Mouse (Mus musculus): ENCODE data around the gene Otud7a. TPM values are rescaled to one million over a fixed set of nuclear protein-coding genes. Genes with fewer than 3 reads are reported as not detected.
A peak's percentile ranks its signal among the peaks of the same experiment; 100 is the strongest.
"Not testable (repeated sequence)": the region's sequence is repeated elsewhere in the genome, so short reads cannot be mapped to it uniquely, and the experiment has no call there.

Gene Otud7a
- total RNA-seq, 1 experiment from 2014 or later = not detected

GRCm38 (mm10) chr7:63662757-63663156 lies 218.2 kb downstream of the Otud7a start:
- no peak for ATAC-seq (replicated peaks in 1 of 2; ENCODE audit: insufficient read depth in 1 of 2, low FRiP score in 2 of 2, low TSS enrichment in 1 of 2, low read depth in 1 of 2, poor library complexity in 2 of 2, severe bottlenecking in 2 of 2)

GRCm38 (mm10) chr7:63665496-63665895 lies 220.9 kb downstream of the Otud7a start:
- no peak for ATAC-seq (replicated peaks in 1 of 2; ENCODE audit: insufficient read depth in 1 of 2, low FRiP score in 2 of 2, low TSS enrichment in 1 of 2, low read depth in 1 of 2, poor library complexity in 2 of 2, severe bottlenecking in 2 of 2)

DNA sequence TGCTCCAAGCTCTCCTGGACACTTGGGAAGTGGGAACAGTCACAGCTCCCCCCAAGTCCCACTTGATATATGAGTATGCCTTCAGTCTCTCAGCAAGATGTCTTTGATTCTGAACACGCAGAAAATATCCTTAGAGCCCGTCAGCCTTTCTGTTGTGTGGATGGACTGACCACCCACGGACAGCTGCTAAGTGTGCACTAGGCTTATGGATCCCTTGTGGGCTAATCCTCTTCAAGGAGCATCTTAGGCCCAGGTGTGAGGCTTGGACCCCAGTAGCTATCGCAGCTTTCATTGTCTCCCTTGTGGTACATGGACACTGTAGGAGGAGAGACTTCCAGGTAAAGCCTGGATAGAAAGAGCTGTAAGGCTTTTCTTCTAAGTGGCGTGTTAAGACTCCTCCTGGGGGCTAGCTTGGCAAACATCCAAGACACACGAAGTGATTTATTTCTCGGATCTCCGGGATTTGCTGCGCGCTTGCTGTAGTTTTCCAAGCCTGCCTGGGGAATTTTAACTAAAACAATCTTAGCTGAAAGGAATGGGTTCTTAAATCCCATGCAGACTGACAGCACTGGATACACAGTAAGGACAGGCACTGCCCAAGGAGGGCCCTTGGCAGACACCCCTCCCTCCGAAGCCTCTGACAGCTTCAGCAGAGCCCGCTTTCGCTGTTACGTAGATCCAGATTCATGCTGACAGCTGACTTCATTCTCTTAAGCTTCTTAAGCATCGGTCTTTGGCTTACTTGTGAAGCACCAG lies 223.6 kb downstream of the Otud7a start:
- ATAC-seq (replicated peaks in 1 of 2; ENCODE audit: insufficient read depth in 1 of 2, low FRiP score in 2 of 2, low TSS enrichment in 1 of 2, low read depth in 1 of 2, poor library complexity in 2 of 2, severe bottlenecking in 2 of 2) = no peak

GRCm38 (mm10) chr7:63668951-63669350 lies 224.4 kb downstream of the Otud7a start:
- ATAC-seq (replicated peaks in 1 of 2; ENCODE audit: insufficient read depth in 1 of 2, low FRiP score in 2 of 2, low TSS enrichment in 1 of 2, low read depth in 1 of 2, poor library complexity in 2 of 2, severe bottlenecking in 2 of 2) = no peak

DNA sequence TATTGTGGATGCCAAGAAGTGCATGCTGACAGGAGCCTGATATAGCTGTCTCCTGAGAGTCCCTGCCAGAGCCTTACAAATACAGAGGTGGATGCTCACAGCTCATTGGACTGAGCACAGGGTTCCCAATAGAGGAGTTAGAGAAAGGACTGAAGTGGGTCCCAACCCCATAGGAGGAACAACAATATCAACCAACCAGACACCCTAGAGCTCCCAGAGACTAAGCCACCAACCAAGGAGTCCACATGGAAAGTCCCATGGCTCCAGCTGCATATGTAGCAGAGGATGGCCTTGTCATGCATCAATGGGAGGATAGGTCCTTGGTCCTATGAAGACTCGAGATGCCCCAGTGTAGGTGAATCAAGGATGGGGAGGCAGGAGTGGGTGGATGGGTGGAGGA lies 226.4 kb downstream of the Otud7a start:
- not testable (repeated sequence) for ATAC-seq (replicated peaks in 1 of 2; ENCODE audit: insufficient read depth in 1 of 2, low FRiP score in 2 of 2, low TSS enrichment in 1 of 2, low read depth in 1 of 2, poor library complexity in 2 of 2, severe bottlenecking in 2 of 2)

DNA sequence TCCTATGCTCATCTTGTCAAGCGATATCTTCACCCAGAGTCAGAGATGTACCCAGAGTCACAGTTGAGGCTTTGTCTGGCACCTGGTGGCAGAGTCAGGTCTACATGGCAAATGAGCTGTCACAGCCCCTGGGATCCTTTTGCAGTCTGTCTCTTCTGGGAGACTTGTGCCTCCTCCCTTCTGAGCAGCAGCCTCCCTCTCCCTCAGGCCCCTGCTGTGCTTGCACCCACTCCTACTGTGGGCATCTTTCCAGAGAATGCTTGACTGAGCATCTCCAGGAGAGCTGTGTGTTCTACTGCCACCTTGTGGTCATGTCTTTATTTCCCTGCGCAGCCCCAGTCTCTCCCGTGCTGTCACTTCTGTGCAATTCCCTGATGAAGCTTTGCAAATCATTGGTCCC lies 227.4 kb downstream of the Otud7a start:
- peak; percentile 84 to 91 for ATAC-seq (replicated peaks in 1 of 2; ENCODE audit: insufficient read depth in 1 of 2, low FRiP score in 2 of 2, low TSS enrichment in 1 of 2, low read depth in 1 of 2, poor library complexity in 2 of 2, severe bottlenecking in 2 of 2)

- no peak for ATAC-seq (replicated peaks in 1 of 2; ENCODE audit: insufficient read depth in 1 of 2, low FRiP score in 2 of 2, low TSS enrichment in 1 of 2, low read depth in 1 of 2, poor library complexity in 2 of 2, severe bottlenecking in 2 of 2)
These were observed 232.1 kb downstream of the Otud7a start for GRCm38 (mm10) chr7:63676631-63677030.

DNA sequence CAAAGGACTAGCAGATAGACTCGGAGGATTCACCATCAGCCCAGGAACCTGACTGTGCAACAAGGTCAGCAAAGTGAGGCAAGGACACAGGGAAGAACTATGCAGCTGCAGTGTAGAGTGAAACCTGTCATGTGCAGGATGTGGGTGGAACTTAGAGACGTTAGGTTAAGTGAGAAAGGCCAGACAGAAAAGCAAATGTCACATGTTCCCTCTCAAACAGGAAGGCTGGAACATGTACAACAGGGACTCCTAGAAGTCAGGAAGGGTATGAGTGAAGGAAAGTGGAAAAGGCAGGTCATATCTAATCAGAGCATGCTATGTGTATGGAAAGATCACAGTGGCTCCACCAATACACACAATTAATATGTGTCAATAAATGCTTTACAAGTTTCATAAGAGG lies 232.6 kb downstream of the Otud7a start:
- ATAC-seq (replicated peaks in 1 of 2; ENCODE audit: insufficient read depth in 1 of 2, low FRiP score in 2 of 2, low TSS enrichment in 1 of 2, low read depth in 1 of 2, poor library complexity in 2 of 2, severe bottlenecking in 2 of 2) = no peak

DNA sequence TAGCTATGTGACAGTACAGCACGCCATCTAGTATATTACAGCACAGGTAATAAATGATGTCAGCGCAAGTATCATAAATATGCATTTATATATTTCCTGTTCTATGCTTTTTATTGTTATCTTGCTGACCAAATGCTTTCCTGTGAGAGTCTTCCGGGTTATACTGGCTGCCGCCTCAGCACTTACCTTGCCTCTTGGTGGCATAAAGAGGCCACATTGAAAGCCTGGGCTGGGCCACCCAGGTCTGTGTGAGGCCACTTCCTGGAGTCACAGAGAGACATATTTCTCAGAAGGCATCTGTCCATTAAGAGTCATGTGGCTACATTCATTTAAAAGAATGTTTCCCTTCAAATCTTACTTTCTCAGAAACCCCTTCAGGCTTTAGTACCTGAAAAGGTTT lies 242.5 kb downstream of the Otud7a start:
- ATAC-seq (replicated peaks in 1 of 2; ENCODE audit: insufficient read depth in 1 of 2, low FRiP score in 2 of 2, low TSS enrichment in 1 of 2, low read depth in 1 of 2, poor library complexity in 2 of 2, severe bottlenecking in 2 of 2) = no peak

- no peak for ATAC-seq (replicated peaks in 1 of 2; ENCODE audit: insufficient read depth in 1 of 2, low FRiP score in 2 of 2, low TSS enrichment in 1 of 2, low read depth in 1 of 2, poor library complexity in 2 of 2, severe bottlenecking in 2 of 2)
These were observed 253.4 kb downstream of the Otud7a start for GRCm38 (mm10) chr7:63697921-63698320.

- no peak for ATAC-seq (replicated peaks in 1 of 2; ENCODE audit: insufficient read depth in 1 of 2, low FRiP score in 2 of 2, low TSS enrichment in 1 of 2, low read depth in 1 of 2, poor library complexity in 2 of 2, severe bottlenecking in 2 of 2)
These were observed 273.4 kb downstream of the Otud7a start for GRCm38 (mm10) chr7:63717903-63718302.

GRCm38 (mm10) chr7:63719183-63719944 lies 274.8 kb downstream of the Otud7a start:
- no peak for ATAC-seq (replicated peaks in 1 of 2; ENCODE audit: insufficient read depth in 1 of 2, low FRiP score in 2 of 2, low TSS enrichment in 1 of 2, low read depth in 1 of 2, poor library complexity in 2 of 2, severe bottlenecking in 2 of 2)

GRCm38 (mm10) chr7:63720682-63721081 lies 276.1 kb downstream of the Otud7a start:
- ATAC-seq (replicated peaks in 1 of 2; ENCODE audit: insufficient read depth in 1 of 2, low FRiP score in 2 of 2, low TSS enrichment in 1 of 2, low read depth in 1 of 2, poor library complexity in 2 of 2, severe bottlenecking in 2 of 2) = no peak

- no peak for ATAC-seq (replicated peaks in 1 of 2; ENCODE audit: insufficient read depth in 1 of 2, low FRiP score in 2 of 2, low TSS enrichment in 1 of 2, low read depth in 1 of 2, poor library complexity in 2 of 2, severe bottlenecking in 2 of 2)
These were observed 280.6 kb downstream of the Otud7a start for GRCm38 (mm10) chr7:63725040-63725729.

DNA sequence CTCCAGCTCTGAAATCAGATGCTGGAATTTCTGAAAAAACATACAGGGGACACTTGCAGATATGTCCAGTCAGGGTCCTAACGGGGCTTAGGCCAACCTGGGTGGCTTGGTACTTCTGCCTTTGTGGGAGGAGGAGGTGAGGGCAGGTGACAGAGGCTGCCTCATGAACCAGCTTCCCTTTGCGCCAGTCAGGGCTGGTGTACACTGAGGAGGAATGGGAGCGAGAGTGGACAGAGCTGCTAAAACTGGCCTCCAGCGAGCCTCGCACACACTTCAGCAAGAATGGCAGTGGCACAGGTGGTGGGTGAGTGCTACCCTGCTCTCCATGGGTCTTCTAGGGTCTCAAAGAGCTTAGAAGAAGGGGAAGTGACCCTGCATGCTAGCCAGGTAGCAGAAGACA lies 285.1 kb downstream of the Otud7a start:
- ATAC-seq (replicated peaks in 1 of 2; ENCODE audit: insufficient read depth in 1 of 2, low FRiP score in 2 of 2, low TSS enrichment in 1 of 2, low read depth in 1 of 2, poor library complexity in 2 of 2, severe bottlenecking in 2 of 2) = no peak

- ATAC-seq (replicated peaks in 1 of 2; ENCODE audit: insufficient read depth in 1 of 2, low FRiP score in 2 of 2, low TSS enrichment in 1 of 2, low read depth in 1 of 2, poor library complexity in 2 of 2, severe bottlenecking in 2 of 2) = no peak
These were observed 285.5 kb downstream of the Otud7a start for GRCm38 (mm10) chr7:63730012-63730411.

GRCm38 (mm10) chr7:63737725-63738124 lies 293.2 kb downstream of the Otud7a start:
- ATAC-seq (replicated peaks in 1 of 2; ENCODE audit: insufficient read depth in 1 of 2, low FRiP score in 2 of 2, low TSS enrichment in 1 of 2, low read depth in 1 of 2, poor library complexity in 2 of 2, severe bottlenecking in 2 of 2) = peak; percentile 35 to 37; a peak in 2 of 4 replicates

- no peak for ATAC-seq (replicated peaks in 1 of 2; ENCODE audit: insufficient read depth in 1 of 2, low FRiP score in 2 of 2, low TSS enrichment in 1 of 2, low read depth in 1 of 2, poor library complexity in 2 of 2, severe bottlenecking in 2 of 2)
These were observed 293.6 kb downstream of the Otud7a start for GRCm38 (mm10) chr7:63738142-63738541.
